Mouse (Mus musculus) intestine, embryonic 16.5 days (tissue): Measurements from ENCODE around the gene Tango6. TPM values are rescaled to one million over a fixed set of nuclear protein-coding genes. Genes with fewer than 3 reads are reported as not detected.

Experiments
- ATAC-seq: fragments of 200-750 bp; cut with Nextera tagmentation; 2 replicates; pipeline ENCODE4 v1.8.0; 2017; ENCODE audit warnings: moderate TSS enrichment, moderate library complexity
- H3K27ac ChIP-seq: fragments of 300-500 bp; sonication (generic); 2 replicates; pipeline ENCODE4 v1.5.1; 2014; ENCODE audit warnings: mild to moderate bottlenecking, low read length
- H3K27me3 ChIP-seq: fragments of 300-500 bp; sonication (generic); replicated peaks from 2 replicates; pipeline ENCODE4 v1.6.1; 2014; ENCODE audit warnings: low read length, control low read depth, mixed read lengths; ENCODE audit not compliant: control insufficient read depth, insufficient read depth
- H3K36me3 ChIP-seq: fragments of 300-500 bp; sonication (generic); 2 replicates; pipeline ENCODE4 v1.6.1; 2014; ENCODE audit warnings: low read length, control low read depth; ENCODE audit not compliant: control insufficient read depth, insufficient read depth
- H3K4me1 ChIP-seq: fragments of 300-500 bp; sonication (generic); 2 replicates; pipeline ENCODE4 v1.6.1; 2014; ENCODE audit warnings: low read length, control low read depth, mixed read lengths; ENCODE audit not compliant: control insufficient read depth, insufficient read depth
- H3K4me2 ChIP-seq: fragments of 300-500 bp; sonication (generic); 2 replicates; pipeline ENCODE4 v1.6.1; 2014; ENCODE audit warnings: low read depth, low read length, control low read depth
- H3K4me3 ChIP-seq: fragments of 300-500 bp; sonication (generic); 2 replicates; pipeline ENCODE4 v1.5.1; 2014; ENCODE audit warnings: mild to moderate bottlenecking, low read length
- H3K9ac ChIP-seq: fragments of 300-500 bp; sonication (generic); 2 replicates; pipeline ENCODE4 v1.6.1; 2014; ENCODE audit warnings: low read depth, low read length
- H3K9me3 ChIP-seq: fragments of 300-500 bp; sonication (generic); 2 replicates; pipeline ENCODE4 v1.6.1; 2016; ENCODE audit warnings: low read length, control low read depth; ENCODE audit not compliant: control insufficient read depth
- WGBS: fragments of 180-500 bp; shearing (Covaris S2); extraction: QIAGEN DNeasy Blood & Tissue Kit; methylation state at CpG from one replicate; pipeline ENCODE4 v1.1.7; 2014; 5-methylcytosine and 5-hydroxymethylcytosine counted together
- polyA plus RNA-seq: library from polyadenylated mRNA; unstranded; fragments of >200 nt; fragmentation: Nextera tagmentation; extraction: Ambion mirVana; gene quantifications from 2 replicates; pipeline ENCODE4 v1.2.1, GENCODE M21; 2015

Tango6 gene
- polyA plus RNA-seq, 1 experiment from 2014 or later: 7.4 TPM

DNA sequence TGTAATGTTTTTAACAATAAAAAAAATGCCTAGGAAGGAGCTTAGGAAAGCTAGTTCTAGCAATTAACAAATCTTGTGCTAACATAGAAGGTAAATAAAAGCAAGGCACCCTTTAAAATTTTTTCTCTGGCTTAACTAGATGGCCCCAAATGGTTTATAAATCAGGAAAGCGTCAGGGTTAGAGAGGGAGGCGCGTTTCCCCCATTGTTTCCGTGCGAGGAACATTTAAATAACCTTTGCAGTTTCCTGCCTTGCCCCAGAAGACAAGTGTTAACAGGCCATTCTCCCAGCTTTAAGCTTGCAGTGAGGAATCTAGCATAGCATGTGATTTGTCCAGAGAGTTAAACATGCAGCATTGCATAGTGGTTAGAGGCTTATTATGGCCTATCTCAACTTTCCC, 50.1 kb downstream of the Tango6 start:
- no peaks in the 10 kb centered on the region for H3K9me3 ChIP-seq
- WGBS: 34% methylated on average over 5 of the region's 5 CpGs
- no peak overlapping the region for H3K4me2 ChIP-seq
- H3K27me3 ChIP-seq: no peaks in the 10 kb centered on the region
- no peak overlapping the region for H3K4me3 ChIP-seq
- no peak overlapping the region for H3K27ac ChIP-seq
- H3K4me1 ChIP-seq: no peaks in the 10 kb centered on the region
- H3K9ac ChIP-seq: no peak overlapping the region
- H3K36me3 ChIP-seq: peaks cover 5% of the 10 kb centered on the region
- ATAC-seq: no peak

- no peak overlapping the region for H3K27ac ChIP-seq
- ATAC-seq: no peak
- WGBS: 77% methylated on average over 3 of the region's 3 CpGs
These were observed 50.8 kb downstream of the Tango6 start for GRCm38 (mm10) chr8:106733703-106734102.

DNA sequence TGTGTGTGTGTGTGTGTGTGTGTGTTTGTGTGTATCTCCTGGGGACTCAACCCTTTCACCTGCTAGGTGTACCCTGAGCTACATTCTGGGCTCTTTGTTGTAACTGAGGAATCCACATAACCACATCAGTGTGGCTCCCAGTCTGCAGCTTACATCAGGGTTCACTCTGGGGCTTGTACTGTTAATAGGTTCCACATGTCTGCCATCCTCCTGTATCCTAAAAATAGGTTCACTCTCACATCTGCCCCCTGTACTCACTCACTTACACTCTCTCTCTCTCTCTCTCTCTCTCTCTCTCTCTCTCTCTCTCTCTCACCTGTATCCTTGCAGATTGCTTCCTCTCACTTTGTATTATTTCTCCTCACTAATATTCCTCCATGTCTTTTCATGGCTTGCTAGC, 51.4 kb downstream of the Tango6 start:
- H3K4me1 ChIP-seq: no peaks in the 10 kb centered on the region
- no peak overlapping the region for H3K9ac ChIP-seq
- no peak for ATAC-seq
- H3K36me3 ChIP-seq: peaks cover 7% of the 10 kb centered on the region
- no peak overlapping the region for H3K27ac ChIP-seq
- no peaks in the 10 kb centered on the region for H3K9me3 ChIP-seq
- no peak overlapping the region for H3K4me3 ChIP-seq
- no peak overlapping the region for H3K4me2 ChIP-seq
- no peaks in the 10 kb centered on the region for H3K27me3 ChIP-seq

More at GRCm38 (mm10) chr8:106733703-106734102, 50.8 kb downstream of the Tango6 start:
- Histone ChIP-seq H3K27me3 (no peaks in the 10 kb centered on the region), H3K4me3 (no peak overlapping the region), H3K36me3 (peaks cover 5% of the 10 kb centered on the region), H3K4me2 (no peak overlapping the region), H3K9me3 (no peaks in the 10 kb centered on the region), H3K4me1 (no peaks in the 10 kb centered on the region), H3K9ac (no peak overlapping the region)

GRCm38 (mm10) chr8:106736861-106737662, 54.2 kb downstream of the Tango6 start:
- no peak overlapping the region for H3K9ac ChIP-seq
- H3K4me1 ChIP-seq: no peaks in the 10 kb centered on the region
- H3K27ac ChIP-seq: no peak overlapping the region
- H3K4me3 ChIP-seq: no peak overlapping the region
- no peak for ATAC-seq
- peaks cover 10% of the 10 kb centered on the region for H3K36me3 ChIP-seq
- WGBS: 66% methylated on average over 13 of the region's 13 CpGs
- no peaks in the 10 kb centered on the region for H3K27me3 ChIP-seq
- H3K9me3 ChIP-seq: no peaks in the 10 kb centered on the region
- H3K4me2 ChIP-seq: no peak overlapping the region

DNA sequence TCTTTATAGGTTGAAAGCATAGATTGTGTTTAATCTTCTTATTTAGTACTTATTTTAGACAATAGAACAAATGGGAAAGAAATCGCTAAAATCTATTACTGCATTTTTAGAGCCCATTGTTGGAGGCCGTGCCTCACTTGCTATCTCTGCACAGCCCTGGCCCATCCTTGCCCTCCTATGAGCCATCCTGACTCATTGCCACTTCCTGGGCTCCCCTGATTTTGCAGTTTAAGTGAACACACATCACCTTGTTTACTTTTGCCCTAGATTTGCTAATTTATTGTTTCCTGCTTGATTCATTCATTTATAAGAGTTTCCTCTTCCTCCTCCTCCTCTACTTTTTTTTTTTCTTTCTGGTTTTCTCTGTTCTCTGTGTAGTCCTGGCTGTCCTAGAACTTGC, 55.0 kb downstream of the Tango6 start:
- 94% methylated on average over 2 of the region's 2 CpGs for WGBS
- no peaks in the 10 kb centered on the region for H3K4me1 ChIP-seq
- no peak overlapping the region for H3K4me3 ChIP-seq
- no peak for ATAC-seq
- H3K27me3 ChIP-seq: no peaks in the 10 kb centered on the region
- H3K4me2 ChIP-seq: no peak overlapping the region
- peaks cover 14% of the 10 kb centered on the region for H3K36me3 ChIP-seq
- H3K27ac ChIP-seq: no peak overlapping the region
- H3K9me3 ChIP-seq: no peaks in the 10 kb centered on the region
- H3K9ac ChIP-seq: no peak overlapping the region

- Histone ChIP-seq H3K36me3 (peaks cover 9% of the 10 kb centered on the region; the same call in 1 of the 2 replicates), H3K27ac (no peak overlapping the region), H3K9me3 (no peaks in the 10 kb centered on the region), H3K9ac (no peak overlapping the region), H3K4me2 (no peak overlapping the region), H3K27me3 (no peaks in the 10 kb centered on the region), H3K4me1 (no peaks in the 10 kb centered on the region), H3K4me3 (no peak overlapping the region)
- WGBS: 93% methylated on average over 10 of the region's 10 CpGs
- no peak for ATAC-seq
These were observed 59.5 kb downstream of the Tango6 start for GRCm38 (mm10) chr8:106742321-106742720.

GRCm38 (mm10) chr8:106743361-106743760, 60.5 kb downstream of the Tango6 start:
- Histone ChIP-seq H3K4me3 (no peak overlapping the region), H3K36me3 (peaks cover 9% of the 10 kb centered on the region; the same call in 1 of the 2 replicates)
- no peak for ATAC-seq

GRCm38 (mm10) chr8:106753436-106753835, 70.6 kb downstream of the Tango6 start:
- ATAC-seq: no peak
- Histone ChIP-seq H3K4me2 (no peak overlapping the region), H3K9me3 (no peaks in the 10 kb centered on the region), H3K9ac (no peak overlapping the region), H3K36me3 (no peaks in the 10 kb centered on the region), H3K4me1 (peaks cover 3% of the 10 kb centered on the region; the same call in 1 of the 2 replicates), H3K4me3 (no peak overlapping the region), H3K27me3 (no peaks in the 10 kb centered on the region), H3K27ac (no peak overlapping the region)
- WGBS: 38% methylated on average over 3 of the region's 3 CpGs

More at GRCm38 (mm10) chr8:106743361-106743760, 60.5 kb downstream of the Tango6 start:
- 93% methylated on average over 1 of the region's 1 CpGs for WGBS
- Histone ChIP-seq H3K27ac (no peak overlapping the region), H3K4me2 (no peak overlapping the region), H3K4me1 (0 out of 2 replicates have a peak, but pooled peaks cover under 1% of the 10 kb centered on the region), H3K9me3 (no peaks in the 10 kb centered on the region), H3K27me3 (no peaks in the 10 kb centered on the region), H3K9ac (no peak overlapping the region)

- Histone ChIP-seq H3K9ac (peak overlapping the region; percentile 29; the same call in 1 of the 2 replicates), H3K9me3 (no peaks in the 10 kb centered on the region), H3K27ac (peak overlapping the region; percentile 46), H3K4me1 (peaks cover 7% of the 10 kb centered on the region; the same call in 1 of the 2 replicates), H3K4me3 (no peak overlapping the region), H3K36me3 (no peaks in the 10 kb centered on the region), H3K4me2 (no peak overlapping the region), H3K27me3 (no peaks in the 10 kb centered on the region)
- ATAC-seq: no peak
- WGBS: 49% methylated on average over 4 of the region's 4 CpGs
These were observed 78.4 kb downstream of the Tango6 start for GRCm38 (mm10) chr8:106761317-106761716.
